ENCODE assay signal across 9 mouse cellular contexts in genomic region chr12:31266686-31267085, GRCm38 (mm10). TPM values are rescaled to one million over a fixed set of nuclear protein-coding genes. Genes with fewer than 3 reads are reported as not detected.
DNase-seq lines count a peak whose midpoint lies in the region; ATAC-seq lines count a peak whose summit lies in the region.
"Had no signal": no experiment of that assay in that cellular context is flagged by ENCODE, and none has a peak within 500 bp of the region (broad histone marks: within the 10 kb centered on the region; RNA-seq: fewer than 3 reads in every experiment).

No protein-coding gene starts in this region.

- peak overlapping the region; percentile 88 for H3K4me2 ChIP-seq in embryonic facial prominence, embryonic 14.5 days (ENCODE audit: low read depth, low read length)
- H3K4me2 ChIP-seq in liver, embryonic 16.5 days (ENCODE audit: low read depth, low read length): 0 out of 2 replicates have a peak overlapping the region, but pooled peaks have one; percentile 9

- no peak for ATAC-seq in embryonic facial prominence, embryonic 14.5 days (ENCODE audit: low read depth)
- ATAC-seq in liver, embryonic 16.5 days (ENCODE audit: low read depth): no peak

- 6% methylated on average over 15 of the region's 15 CpGs for WGBS in embryonic facial prominence, embryonic 14.5 days
- WGBS in hindbrain, embryonic 10.5 days: 3% methylated on average over 15 of the region's 15 CpGs
- 8% methylated on average over 15 of the region's 15 CpGs for WGBS in liver, embryonic 16.5 days (ENCODE audit: insufficient replicate concordance)

- peak overlapping the region; percentile 86 for H3K9ac ChIP-seq in embryonic facial prominence, embryonic 14.5 days (ENCODE audit: low read depth, low read length)
- H3K9ac ChIP-seq in liver, embryonic 16.5 days (ENCODE audit: low read depth, low read length): no peak overlapping the region

- H3K4me1 ChIP-seq in embryonic facial prominence, embryonic 14.5 days (ENCODE audit: control insufficient read depth, insufficient read depth, low read length): peaks cover 44% of the 10 kb centered on the region
- peaks cover 49% of the 10 kb centered on the region for H3K4me1 ChIP-seq in hindbrain, embryonic 10.5 days (replicated peaks)
- H3K4me1 ChIP-seq in liver, embryonic 16.5 days (ENCODE audit: control insufficient read depth, low read depth, low read length): no peaks in the 10 kb centered on the region

- peak overlapping the region; percentile 72 for H3K4me3 ChIP-seq in embryonic facial prominence, embryonic 14.5 days (ENCODE audit: low read depth, low read length)
- H3K4me3 ChIP-seq in hindbrain, embryonic 10.5 days: peak overlapping the region; percentile 53
- H3K4me3 ChIP-seq in liver, embryonic 16.5 days (ENCODE audit: low read depth, low read length): peak overlapping the region; percentile 45; the same call in 1 of the 2 replicates

- DNase-seq in gastrocnemius, postnatal 25 days: peak; percentile 12
- no peak for DNase-seq in gastrocnemius, postnatal 10 days
- peak; percentile 26 for DNase-seq in embryonic facial prominence, embryonic 14.5 days (ENCODE audit: low spot score)
- peak; percentile 29 for DNase-seq in hindbrain, embryonic 10.5 days (ENCODE audit: low spot score)
- no peak for DNase-seq in cerebellum, postnatal 25 days
- no peak for DNase-seq in ovary, adult 18-20 months (ENCODE audit: low spot score)
- no peak for DNase-seq in adrenal gland, adult 2 months

- H3K27me3 ChIP-seq in embryonic facial prominence, embryonic 14.5 days (replicated peaks; ENCODE audit: control insufficient read depth, insufficient read depth, low read length): no peaks in the 10 kb centered on the region
- H3K27me3 ChIP-seq in hindbrain, embryonic 10.5 days (ENCODE audit: insufficient read depth, poor library complexity, severe bottlenecking): peaks cover 66% of the 10 kb centered on the region
- peaks cover 32% of the 10 kb centered on the region for H3K27me3 ChIP-seq in liver, embryonic 16.5 days (ENCODE audit: control insufficient read depth, insufficient read depth, low read depth, low read length)

- 0 out of 2 replicates have a peak overlapping the region, but pooled peaks have one; percentile 90 for H3K27ac ChIP-seq in embryonic facial prominence, embryonic 14.5 days (replicated peaks; ENCODE audit: low read depth, low read length)
- no peak overlapping the region for H3K27ac ChIP-seq in hindbrain, embryonic 10.5 days
- H3K27ac ChIP-seq in liver, embryonic 16.5 days (ENCODE audit: low read length): no peak overlapping the region

- H3K36me3 ChIP-seq in embryonic facial prominence, embryonic 14.5 days (ENCODE audit: control insufficient read depth, insufficient read depth, low read length): peaks cover 41% of the 10 kb centered on the region
- no peaks in the 10 kb centered on the region for H3K36me3 ChIP-seq in hindbrain, embryonic 10.5 days
- no peaks in the 10 kb centered on the region for H3K36me3 ChIP-seq in liver, embryonic 16.5 days (ENCODE audit: control insufficient read depth, insufficient read depth)

- no peaks in the 10 kb centered on the region for H3K9me3 ChIP-seq in embryonic facial prominence, embryonic 14.5 days (ENCODE audit: control insufficient read depth, low read length)
- no peaks in the 10 kb centered on the region for H3K9me3 ChIP-seq in hindbrain, embryonic 10.5 days
- H3K9me3 ChIP-seq in liver, embryonic 16.5 days (replicated peaks; ENCODE audit: control insufficient read depth, low read length): no peaks in the 10 kb centered on the region; the same call in 1 of the 2 replicates

RNA-seq across cellular contexts. Expression of gene Lamb1, which starts 1.7 kb away (rescaled TPM):
- 10 to 100 TPM; 31.7 to 32.2 TPM for total RNA-seq in gastrocnemius, postnatal 25 days (2021)
- total RNA-seq in gastrocnemius, postnatal 10 days (2021): 100 to 1,000 TPM; 155 to 176 TPM
- polyA plus RNA-seq in embryonic facial prominence, embryonic 14.5 days (2014; fragmentation: Nextera tagmentation; extraction: Ambion mirVana): 84.2 and 93.9 TPM in 2 replicates
- polyA plus RNA-seq in hindbrain, embryonic 10.5 days (2016; fragmentation: Nextera tagmentation; extraction: Ambion mirVana): 21.8 and 23.7 TPM in 2 replicates
- 4.3 and 6.0 TPM in 2 replicates for polyA plus RNA-seq in liver, embryonic 16.5 days (2015; fragmentation: Nextera tagmentation; extraction: Ambion mirVana)
- total RNA-seq in adrenal gland, adult 2 months (2021): 100 to 1,000 TPM; 129 to 147 TPM
- 33.2 and 35.8 TPM in 2 replicates for polyA plus RNA-seq in adrenal gland, adult 2 months (2012; rRNA removed)

RNA-seq across cellular contexts. Expression of gene Gm6993, which starts 26.1 kb away (rescaled TPM):
- total RNA-seq in gastrocnemius, postnatal 25 days (2021): not detected
- total RNA-seq in gastrocnemius, postnatal 10 days (2021): not detected
- polyA plus RNA-seq in embryonic facial prominence, embryonic 14.5 days (2014; fragmentation: Nextera tagmentation; extraction: Ambion mirVana): not detected in 2 replicates
- not detected in 2 replicates for polyA plus RNA-seq in hindbrain, embryonic 10.5 days (2016; fragmentation: Nextera tagmentation; extraction: Ambion mirVana)
- polyA plus RNA-seq in liver, embryonic 16.5 days (2015; fragmentation: Nextera tagmentation; extraction: Ambion mirVana): not detected in 2 replicates
- total RNA-seq in adrenal gland, adult 2 months (2021): not detected
- polyA plus RNA-seq in adrenal gland, adult 2 months (2012; rRNA removed): not detected in 2 replicates
- total RNA-seq: gastrocnemius, postnatal 4 days had no signal

Comparison
In these comparisons a context has a peak if more than half of its experiments do, and no peak if none do; other contexts are left out.
1. DNase-seq: peak in gastrocnemius, postnatal 25 days (single experiment), embryonic facial prominence, embryonic 14.5 days (single experiment) and hindbrain, embryonic 10.5 days (single experiment); none in gastrocnemius, postnatal 10 days (single experiment), cerebellum, postnatal 25 days (0 of 2), ovary, adult 18-20 months (single experiment) and adrenal gland, adult 2 months (single experiment).
2. Peak in every context shown above with its lines, with median percentiles within 50 percentile points of each other: H3K4me3 ChIP-seq.